Mouse (Mus musculus): ENCODE data around the gene Slc8b1.

Slc8b1 gene

GRCm38 (mm10) chr5:120526311-120526710 lies 15.3 kb downstream of the Slc8b1 start:
- no peak for DNase-seq (ENCODE audit: low spot score in 2 of 2)

- no peak for DNase-seq (ENCODE audit: low spot score in 2 of 2)
Measured at GRCm38 (mm10) chr5:120527296-120527964, 16.5 kb downstream of the Slc8b1 start.

- no peak for DNase-seq (ENCODE audit: low spot score in 2 of 2)
Measured at GRCm38 (mm10) chr5:120531631-120532030, 20.7 kb downstream of the Slc8b1 start.

- DNase-seq (ENCODE audit: low spot score in 2 of 2): no peak
Measured at GRCm38 (mm10) chr5:120534071-120534685, 23.2 kb downstream of the Slc8b1 start.

- DNase-seq (ENCODE audit: low spot score in 2 of 2): no peak
Measured at GRCm38 (mm10) chr5:120534686-120535075, 23.7 kb downstream of the Slc8b1 start.

GRCm38 (mm10) chr5:120536046-120536445 lies 25.1 kb downstream of the Slc8b1 start:
- DNase-seq (ENCODE audit: low spot score in 2 of 2): no peak

- no peak for DNase-seq (ENCODE audit: low spot score in 2 of 2)
Measured at GRCm38 (mm10) chr5:120536632-120537031, 25.7 kb downstream of the Slc8b1 start.

GRCm38 (mm10) chr5:120548236-120548850 lies 37.4 kb downstream of the Slc8b1 start:
- DNase-seq (ENCODE audit: low spot score in 2 of 2): no peak

- DNase-seq (ENCODE audit: low spot score in 2 of 2): no peak
Measured at GRCm38 (mm10) chr5:120550137-120550536, 39.2 kb downstream of the Slc8b1 start.

- no peak for DNase-seq (ENCODE audit: low spot score in 2 of 2)
Measured at GRCm38 (mm10) chr5:120550673-120551072, 39.7 kb downstream of the Slc8b1 start.

- DNase-seq (ENCODE audit: low spot score in 2 of 2): no peak
Measured at GRCm38 (mm10) chr5:120555871-120556270, 44.9 kb downstream of the Slc8b1 start.

GRCm38 (mm10) chr5:120558041-120558440 lies 47.1 kb downstream of the Slc8b1 start:
- DNase-seq (ENCODE audit: low spot score in 2 of 2): no peak

GRCm38 (mm10) chr5:120558762-120559161 lies 47.8 kb downstream of the Slc8b1 start:
- DNase-seq (ENCODE audit: low spot score in 2 of 2): no peak

GRCm38 (mm10) chr5:120560129-120560615 lies 49.2 kb downstream of the Slc8b1 start:
- DNase-seq (ENCODE audit: low spot score in 2 of 2): no peak

- no peak for DNase-seq (ENCODE audit: low spot score in 2 of 2)
Measured at GRCm38 (mm10) chr5:120560616-120561311, 49.8 kb downstream of the Slc8b1 start.

- DNase-seq (ENCODE audit: low spot score in 2 of 2): no peak
Measured at GRCm38 (mm10) chr5:120562956-120563913, 52.3 kb downstream of the Slc8b1 start.

- DNase-seq (ENCODE audit: low spot score in 2 of 2): no peak
Measured at GRCm38 (mm10) chr5:120563914-120564311, 52.9 kb downstream of the Slc8b1 start.

- no peak for DNase-seq (ENCODE audit: low spot score in 2 of 2)
Measured at GRCm38 (mm10) chr5:120565171-120565905, 54.4 kb downstream of the Slc8b1 start.

GRCm38 (mm10) chr5:120566101-120566500 lies 55.1 kb downstream of the Slc8b1 start:
- DNase-seq (ENCODE audit: low spot score in 2 of 2): peak in 1 of 2 experiments; percentile 58

GRCm38 (mm10) chr5:120566681-120567252 lies 55.8 kb downstream of the Slc8b1 start:
- DNase-seq (ENCODE audit: low spot score in 2 of 2): no peak

Data from frontal cortex, postnatal 14 days (tissue).